Mouse (Mus musculus) limb, embryonic 12.5 days (tissue): Measurements from ENCODE around the gene Zfp689. TPM values are rescaled to one million over a fixed set of nuclear protein-coding genes. Genes with fewer than 3 reads are reported as not detected.
"Not testable (repeated sequence)": the region's sequence is repeated elsewhere in the genome, so short reads cannot be mapped to it uniquely, and the experiment has no call there.

Experiments
- ATAC-seq: fragments of 200-750 bp; cut with Nextera tagmentation; 2 replicates; pipeline ENCODE4 v1.8.0; 2017; ENCODE audit warnings: low read depth, moderate TSS enrichment; ENCODE audit not compliant: insufficient number of reproducible peaks, insufficient read depth, low FRiP score, low TSS enrichment
- H3K27ac ChIP-seq: fragments of 300-500 bp; sonication (generic); 2 replicates; pipeline ENCODE4 v1.5.1; 2016; ENCODE audit warnings: mild to moderate bottlenecking, moderate library complexity
- H3K27me3 ChIP-seq: fragments of 300-500 bp; sonication (generic); 2 replicates; pipeline ENCODE4 v1.6.1; 2016; ENCODE audit warnings: mild to moderate bottlenecking, moderate library complexity
- H3K36me3 ChIP-seq: fragments of 300-500 bp; sonication (generic); 2 replicates; pipeline ENCODE4 v1.6.1; 2016; ENCODE audit warnings: mild to moderate bottlenecking, moderate library complexity
- H3K4me1 ChIP-seq: fragments of 300-500 bp; sonication (generic); replicated peaks from 2 replicates; pipeline ENCODE4 v1.6.1; 2016
- H3K4me2 ChIP-seq: fragments of 300-500 bp; sonication (generic); 2 replicates; pipeline ENCODE4 v1.6.1; 2016; ENCODE audit warnings: mild to moderate bottlenecking, moderate library complexity
- H3K4me3 ChIP-seq: fragments of 300-500 bp; sonication (generic); replicated peaks from 2 replicates; pipeline ENCODE4 v1.5.1; 2016; ENCODE audit warnings: mild to moderate bottlenecking
- H3K9ac ChIP-seq: fragments of 300-500 bp; sonication (generic); replicated peaks from 2 replicates; pipeline ENCODE4 v1.6.1; 2016; ENCODE audit warnings: mild to moderate bottlenecking, moderate library complexity
- H3K9me3 ChIP-seq: fragments of 300-500 bp; sonication (generic); 2 replicates; pipeline ENCODE4 v1.6.1; 2016; ENCODE audit warnings: mild to moderate bottlenecking, moderate library complexity
- WGBS: fragments of 180-500 bp; shearing (Covaris S2); methylation state at CpG from one replicate; pipeline ENCODE4 v1.1.7; 2016; 5-methylcytosine and 5-hydroxymethylcytosine counted together
- polyA plus RNA-seq: library from polyadenylated mRNA; unstranded; fragments of >200 nt; fragmentation: Nextera tagmentation; extraction: Ambion mirVana; gene quantifications from 2 replicates; pipeline ENCODE4 v1.2.1, GENCODE M21; 2016

Zfp689 gene
- polyA plus RNA-seq, 1 experiment from 2014 or later, result 16.8 TPM

DNA sequence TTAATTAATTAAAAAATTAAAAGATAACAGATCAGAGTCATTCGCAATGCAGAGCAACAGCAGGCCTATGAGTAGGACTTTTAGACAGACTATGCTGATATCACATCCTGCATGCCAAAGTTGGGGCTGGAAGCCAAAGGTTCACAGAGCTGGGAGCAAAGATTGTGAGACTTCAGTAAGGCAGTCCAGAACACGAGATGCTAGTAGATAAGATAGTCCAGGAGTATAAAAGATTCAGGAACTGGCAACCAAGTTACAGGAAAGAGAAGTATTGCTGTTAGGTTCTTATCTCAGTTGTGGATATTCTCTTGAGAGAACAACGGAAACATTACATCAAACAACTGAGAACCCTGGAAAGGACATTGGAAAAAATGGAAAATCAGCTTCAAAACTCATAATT is 22.6 kb downstream of the Zfp689 start:
- 76% methylated on average over 3 of the region's 3 CpGs for WGBS
- no peaks in the 10 kb centered on the region for H3K36me3 ChIP-seq
- H3K9ac ChIP-seq, result no peak overlapping the region
- no peak overlapping the region for H3K4me2 ChIP-seq
- no peak overlapping the region for H3K4me3 ChIP-seq
- H3K27me3 ChIP-seq, result peaks cover 22% of the 10 kb centered on the region
- ATAC-seq, result no peak
- peaks cover 9% of the 10 kb centered on the region for H3K4me1 ChIP-seq
- H3K9me3 ChIP-seq, result no peaks in the 10 kb centered on the region
- no peak overlapping the region for H3K27ac ChIP-seq

DNA sequence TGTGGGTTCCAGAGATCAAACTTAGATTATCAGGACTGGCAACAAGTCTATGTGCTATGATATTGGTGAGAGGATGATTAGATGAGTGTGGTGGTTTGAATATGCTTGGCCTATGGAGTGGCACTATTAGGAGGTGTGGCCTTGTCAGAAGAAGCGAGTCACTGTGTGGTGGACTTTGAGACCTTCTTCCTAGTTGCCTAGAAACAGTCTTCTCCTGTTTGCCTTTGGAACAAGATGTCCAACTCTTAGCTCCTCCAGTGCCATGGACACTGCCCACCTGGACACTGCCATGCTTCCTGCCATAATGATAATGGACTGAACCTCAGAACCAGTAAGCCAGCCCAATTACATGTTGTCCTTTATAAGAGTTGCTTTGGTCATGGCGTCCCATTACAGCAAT is 23.0 kb downstream of the Zfp689 start:
- WGBS, result 92% methylated on average over 2 of the region's 2 CpGs
- no peaks in the 10 kb centered on the region for H3K9me3 ChIP-seq
- ATAC-seq, result no peak
- H3K27ac ChIP-seq, result no peak overlapping the region
- H3K27me3 ChIP-seq, result peaks cover 22% of the 10 kb centered on the region
- H3K4me1 ChIP-seq, result peaks cover 13% of the 10 kb centered on the region
- no peaks in the 10 kb centered on the region for H3K36me3 ChIP-seq
- H3K4me3 ChIP-seq, result no peak overlapping the region
- no peak overlapping the region for H3K9ac ChIP-seq
- no peak overlapping the region for H3K4me2 ChIP-seq

DNA sequence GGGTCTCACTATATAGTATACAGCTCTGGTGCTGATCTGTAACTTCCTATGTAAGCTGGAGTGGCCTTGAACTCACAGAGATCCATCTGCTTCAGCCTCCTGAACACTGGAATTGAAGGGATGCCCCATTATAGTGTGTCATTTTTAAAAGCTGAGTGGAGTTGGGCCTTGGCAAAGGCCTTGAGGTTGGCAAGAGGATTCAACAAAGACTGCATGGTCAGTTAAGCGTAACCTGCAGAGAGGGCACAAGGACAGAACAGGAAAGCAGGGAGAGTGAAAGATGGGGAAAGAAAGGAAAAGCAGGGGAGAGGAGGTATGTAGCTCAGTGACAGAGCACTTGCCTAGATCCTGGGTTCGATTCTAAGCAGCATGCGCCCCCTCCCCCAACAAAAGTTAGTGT is 23.7 kb downstream of the Zfp689 start:
- WGBS, result 89% methylated on average over 3 of the region's 3 CpGs
- Histone ChIP-seq H3K27me3 (peaks cover 22% of the 10 kb centered on the region), H3K9ac (no peak overlapping the region), H3K4me1 (peaks cover 14% of the 10 kb centered on the region), H3K27ac (no peak overlapping the region), H3K36me3 (no peaks in the 10 kb centered on the region), H3K4me3 (no peak overlapping the region), H3K9me3 (no peaks in the 10 kb centered on the region), H3K4me2 (no peak overlapping the region)
- no peak for ATAC-seq

DNA sequence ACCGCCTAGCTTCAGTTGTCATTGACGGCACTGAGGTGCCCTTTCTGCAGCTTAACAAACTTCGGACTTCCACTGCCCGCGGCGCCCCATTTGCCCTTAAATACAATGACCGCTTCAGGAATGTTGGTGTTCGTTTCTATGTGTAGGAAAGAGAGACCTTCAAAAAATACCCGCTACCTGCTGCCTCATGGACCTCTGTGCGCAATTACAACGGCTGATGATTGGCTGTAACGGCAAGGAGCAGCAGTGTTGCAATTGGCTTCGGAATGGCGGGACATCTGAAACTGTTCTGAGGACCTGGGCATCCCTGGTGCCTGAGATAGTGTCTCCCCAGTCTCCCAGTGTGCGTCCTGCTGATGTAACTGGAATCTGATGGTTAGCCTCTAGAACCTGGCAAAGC is 26.7 kb downstream of the Zfp689 start:
- peak overlapping the region; percentile 88 for H3K4me3 ChIP-seq
- ATAC-seq, result 0 out of 2 replicates have a peak, but pooled peaks have one; percentile 66
- 3% methylated on average over 15 of the region's 15 CpGs for WGBS

GRCm38 (mm10) chr7:127421388-127422191 is 27.4 kb downstream of the Zfp689 start, which contains the start of gene Zfp688:
TSS of gene Zfp688 (minus strand) at chr7:127422068.
- H3K4me1 ChIP-seq, result peaks cover 14% of the 10 kb centered on the region
- WGBS, result 2% methylated on average over 48 of the region's 48 CpGs
- peak; percentile 88 for ATAC-seq
- H3K9ac ChIP-seq, result peak within 1 kb of the TSS; percentile 83
- H3K9me3 ChIP-seq, result no peaks in the 10 kb centered on the region
- peak within 1 kb of the TSS; percentile 77 for H3K27ac ChIP-seq
- peaks cover 23% of the 10 kb centered on the region for H3K36me3 ChIP-seq
- H3K27me3 ChIP-seq, result peaks cover 22% of the 10 kb centered on the region
- peak within 1 kb of the TSS; percentile 88 for H3K4me3 ChIP-seq
- H3K4me2 ChIP-seq, result peak within 1 kb of the TSS; percentile 95

More for the DNA sequence above, 26.7 kb downstream of the Zfp689 start:
- 0 out of 2 replicates have a peak overlapping the region, but pooled peaks have one; percentile 83 for H3K9ac ChIP-seq
- peaks cover 14% of the 10 kb centered on the region for H3K4me1 ChIP-seq
- H3K9me3 ChIP-seq, result no peaks in the 10 kb centered on the region
- H3K36me3 ChIP-seq, result peaks cover 22% of the 10 kb centered on the region
- peaks cover 22% of the 10 kb centered on the region for H3K27me3 ChIP-seq
- peak overlapping the region; percentile 95 for H3K4me2 ChIP-seq
- peak overlapping the region; percentile 77 for H3K27ac ChIP-seq

GRCm38 (mm10) chr7:127411418-127411817 is 37.5 kb downstream of the Zfp689 start:
- Histone ChIP-seq H3K4me1 (peaks cover 2% of the 10 kb centered on the region; the same call in 1 of the 2 replicates), H3K9me3 (no peaks in the 10 kb centered on the region), H3K27me3 (no peaks in the 10 kb centered on the region), H3K4me2 (no peak overlapping the region), H3K27ac (no peak overlapping the region), H3K9ac (no peak overlapping the region), H3K36me3 (peaks cover 3% of the 10 kb centered on the region; the same call in 1 of the 2 replicates), H3K4me3 (no peak overlapping the region)
- ATAC-seq, result no peak
- 86% methylated on average over 2 of the region's 2 CpGs for WGBS

DNA sequence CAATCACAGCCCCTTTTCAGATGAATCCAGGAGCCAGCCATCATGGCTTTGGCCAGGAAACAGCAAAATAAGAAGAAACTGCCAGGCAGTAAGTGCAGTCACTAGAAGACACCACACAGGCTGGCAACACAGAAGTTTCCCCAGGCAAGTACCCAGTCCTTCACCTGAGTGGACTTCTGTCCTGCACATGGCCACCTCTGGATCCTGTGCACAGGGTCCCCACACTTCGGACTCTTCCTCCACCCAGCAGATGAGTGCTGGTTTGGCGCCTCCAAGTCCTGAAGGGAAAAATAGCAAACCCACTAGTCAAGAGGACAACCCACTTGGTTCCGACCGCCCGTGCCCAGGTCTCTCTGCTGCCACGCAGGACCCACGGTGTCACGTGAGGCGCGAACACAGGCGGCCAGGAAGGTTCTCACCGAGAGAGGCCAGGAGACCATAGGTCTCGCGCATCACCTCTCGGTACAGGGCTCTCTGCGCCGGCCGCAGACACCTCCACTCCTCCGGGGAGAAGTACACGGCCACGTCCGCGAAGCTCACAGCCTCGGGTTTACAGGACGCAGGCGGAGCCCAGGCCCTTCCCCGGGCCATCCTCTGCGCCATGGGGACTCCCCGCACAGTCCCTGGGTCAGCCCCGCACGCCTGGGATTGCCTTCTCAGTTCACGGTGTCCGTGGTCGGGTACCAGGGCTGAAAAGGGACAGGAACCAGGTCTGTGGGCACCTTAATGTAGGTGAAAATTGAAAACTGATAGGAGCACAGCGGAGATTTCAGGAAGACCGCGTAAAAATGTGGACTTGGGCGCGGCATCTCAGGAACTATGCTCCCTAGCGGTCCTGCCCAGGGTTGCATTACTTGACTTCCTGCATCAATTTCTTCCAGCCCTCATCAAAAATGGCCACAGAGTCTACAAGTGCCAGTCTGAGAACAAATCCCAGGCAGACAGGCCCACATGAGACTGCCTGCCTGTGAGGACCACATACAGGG is 42.7 kb downstream of the Zfp689 start, which contains the start of gene Zfp764:
Zfp764 (minus strand) TSS at position 821 of the 986 bp plus-strand sequence.
- H3K4me1 ChIP-seq, H3K36me3 ChIP-seq, H3K9me3 ChIP-seq, H3K27me3 ChIP-seq: not testable (repeated sequence)
- peak; percentile 75 for ATAC-seq
- peak within 1 kb of the TSS; percentile 88 for H3K4me2 ChIP-seq
- H3K9ac ChIP-seq, result peak within 1 kb of the TSS; percentile 86
- 5% methylated on average over 40 of the region's 40 CpGs for WGBS
- peak within 1 kb of the TSS; percentile 57 for H3K4me3 ChIP-seq
- peak within 1 kb of the TSS; percentile 83 for H3K27ac ChIP-seq

- not testable (repeated sequence) for H3K9me3 ChIP-seq, H3K36me3 ChIP-seq, H3K9ac ChIP-seq, H3K27me3 ChIP-seq, H3K4me2 ChIP-seq, ATAC-seq, H3K27ac ChIP-seq, H3K4me1 ChIP-seq, H3K4me3 ChIP-seq
- 93% methylated on average over 6 of the region's 6 CpGs for WGBS
These were observed 44.9 kb downstream of the Zfp689 start for GRCm38 (mm10) chr7:127404101-127404500.

- H3K9ac ChIP-seq, result no peak overlapping the region
- H3K4me3 ChIP-seq, result no peak overlapping the region
- no peaks in the 10 kb centered on the region for H3K27me3 ChIP-seq
- H3K9me3 ChIP-seq, result peaks cover 5% of the 10 kb centered on the region; the same call in 1 of the 2 replicates
- peaks cover 6% of the 10 kb centered on the region for H3K36me3 ChIP-seq
- 54% methylated on average over 2 of the region's 2 CpGs for WGBS
- no peak for ATAC-seq
- no peak overlapping the region for H3K4me2 ChIP-seq
- H3K27ac ChIP-seq, result no peak overlapping the region
- peaks cover 2% of the 10 kb centered on the region for H3K4me1 ChIP-seq
These were observed 46.0 kb downstream of the Zfp689 start for GRCm38 (mm10) chr7:127402980-127403379.

DNA sequence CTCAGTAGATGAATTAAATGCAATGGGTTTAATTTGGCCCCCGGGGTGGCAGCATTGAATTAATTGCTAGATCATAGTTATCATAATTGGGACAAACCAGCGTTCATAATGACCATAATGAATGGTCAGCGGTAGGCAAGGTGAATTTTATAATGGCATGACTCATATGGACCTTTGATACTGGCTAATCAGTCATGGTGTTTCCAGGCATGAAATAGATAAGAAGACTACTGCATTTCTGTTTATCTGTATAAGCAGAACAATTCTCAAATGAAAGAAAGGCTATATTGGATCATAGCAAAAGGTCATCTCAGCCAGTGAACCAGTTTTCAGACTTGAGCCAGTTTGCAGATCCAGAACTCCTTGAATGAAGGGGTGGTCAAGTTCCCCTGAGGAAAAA is 48.6 kb downstream of the Zfp689 start:
- no peak overlapping the region for H3K4me2 ChIP-seq
- no peak overlapping the region for H3K27ac ChIP-seq
- no peak overlapping the region for H3K9ac ChIP-seq
- 65% methylated on average over 3 of the region's 3 CpGs for WGBS
- H3K27me3 ChIP-seq, result 0 out of 2 replicates have a peak, but pooled peaks cover 5% of the 10 kb centered on the region
- H3K9me3 ChIP-seq, result peaks cover 5% of the 10 kb centered on the region; the same call in 1 of the 2 replicates
- H3K4me1 ChIP-seq, result no peaks in the 10 kb centered on the region; the same call in 1 of the 2 replicates
- H3K36me3 ChIP-seq, result peaks cover 6% of the 10 kb centered on the region
- no peak overlapping the region for H3K4me3 ChIP-seq
- no peak for ATAC-seq

DNA sequence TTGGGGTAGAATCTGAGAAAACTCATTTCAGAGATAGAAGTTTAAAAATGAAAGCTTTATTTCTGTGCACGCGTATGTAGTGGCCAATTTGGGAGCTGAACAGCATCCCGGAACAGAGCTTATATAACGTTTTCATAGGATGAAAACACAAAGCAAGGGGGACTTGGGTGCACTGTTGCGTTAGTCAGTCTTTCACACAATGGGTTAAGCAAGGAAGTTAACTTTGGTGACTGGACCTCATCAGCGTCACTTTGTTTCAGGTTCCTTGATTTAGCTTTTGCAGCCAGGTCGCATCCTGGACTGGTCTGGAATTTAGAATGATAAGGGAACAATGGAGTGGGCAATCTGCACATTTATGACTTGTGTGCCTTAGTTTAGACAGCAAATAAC is 55.0 kb downstream of the Zfp689 start:
- 21% methylated on average over 7 of the region's 7 CpGs for WGBS
- ATAC-seq, result no peak

More for the DNA sequence above, 55.0 kb downstream of the Zfp689 start:
- Histone ChIP-seq H3K4me2 (peak overlapping the region; percentile 75), H3K36me3 (peaks cover 19% of the 10 kb centered on the region), H3K27me3 (0 out of 2 replicates have a peak, but pooled peaks cover 5% of the 10 kb centered on the region), H3K4me1 (peaks cover 14% of the 10 kb centered on the region), H3K9ac (peak overlapping the region; percentile 32), H3K4me3 (peak overlapping the region; percentile 66), H3K27ac (peak overlapping the region; percentile 54; the same call in 1 of the 2 replicates), H3K9me3 (no peaks in the 10 kb centered on the region)
